Comparison of ENCODE assay signal across 1 mouse cellular context in the genomic region with DNA sequence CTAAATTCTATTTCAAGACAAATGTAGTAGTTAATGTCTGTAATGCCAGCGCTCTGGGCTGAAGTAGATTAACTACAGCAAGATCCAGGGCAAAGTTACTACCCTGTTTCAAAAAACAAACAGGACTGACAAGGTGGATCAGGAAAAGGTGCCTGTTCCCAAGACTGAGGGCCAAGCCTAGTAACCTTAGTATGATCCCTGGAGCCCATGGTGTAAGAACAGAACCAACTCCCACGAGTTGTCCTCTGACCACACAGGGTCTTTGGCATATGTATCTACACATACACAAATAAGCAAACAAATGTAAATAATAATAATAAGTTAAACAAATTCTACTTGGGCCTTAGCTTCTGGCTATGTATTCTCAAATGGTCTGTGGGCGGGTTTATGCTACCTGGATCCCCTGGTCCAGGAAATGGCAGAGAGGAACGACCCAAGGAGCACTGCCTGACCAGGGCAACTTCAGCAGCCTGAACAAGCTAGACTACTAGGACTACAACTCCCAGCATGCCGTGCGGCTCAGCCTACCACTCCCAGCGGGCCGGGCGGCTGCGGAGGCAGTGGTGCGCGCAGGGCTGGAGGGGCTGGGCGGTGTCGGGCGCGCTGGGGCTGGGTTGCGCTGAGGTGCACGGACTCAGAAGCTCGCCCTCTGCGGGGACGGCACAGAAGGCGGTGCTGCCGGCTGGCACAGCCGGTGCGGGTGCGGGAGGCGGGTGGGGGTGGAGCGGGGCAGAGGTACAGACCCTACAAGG.
A peak's percentile ranks its signal among the peaks of the same experiment; 100 is the strongest.
TF ChIP-seq lines count a peak whose summit lies in the region.

A gene (plus strand): TSS at position 560 of the 752 bp plus-strand sequence.

TF ChIP-seq in MEL, 35 proteins besides CTCF, POLR2A, EP300 and RAD21 (continued from another document):
- TF ChIP-seq ZNF384 (IDR thresholded peaks at IDR 0.05; ENCODE audit: low read depth, low read length) (no peak), RCOR1 (IDR thresholded peaks at IDR 0.05; ENCODE audit: low read depth, low read length) (no peak), TAL1 (IDR thresholded peaks at IDR 0.05; ENCODE audit: low read length) (no peak), ZMIZ1 (IDR thresholded peaks at IDR 0.05; ENCODE audit: low read depth, low read length) (peak; percentile 31; the same call in 1 of the 2 replicates), ZKSCAN1 (IDR thresholded peaks at IDR 0.05; ENCODE audit: low read depth, low read length) (no peak), NELFE (IDR thresholded peaks at IDR 0.05; ENCODE audit: low read depth, low read length) (peak; percentile 62), GATA1 (IDR thresholded peaks at IDR 0.05; ENCODE audit: low read depth, low read length) (no peak), MAX (IDR thresholded peaks at IDR 0.05; ENCODE audit: low read length) (no peak), E2F4 (IDR thresholded peaks at IDR 0.05; ENCODE audit: borderline replicate concordance, low read depth, low read length) (no peak), CHD1 (IDR thresholded peaks at IDR 0.05; ENCODE audit: low read depth, low read length) (no peak), USF2 (IDR thresholded peaks at IDR 0.05; ENCODE audit: borderline replicate concordance in 1 of 2, insufficient read depth in 1 of 2, low read depth in 1 of 2, low read length in 2 of 2) (no peak), POLR2AphosphoS2 (IDR thresholded peaks at IDR 0.05; ENCODE audit: low read length) (no peak), SIN3A (IDR thresholded peaks at IDR 0.05; ENCODE audit: low read length) (peak; percentile 72), CHD2 (IDR thresholded peaks at IDR 0.05; ENCODE audit: low read length) (no peak), JUND (IDR thresholded peaks at IDR 0.05; ENCODE audit: low read depth, low read length) (no peak)
